Mouse (Mus musculus) small intestine, adult 2 months (tissue): ENCODE measurements at regions not wholly inside any gene's neighbourhood (a gene's known extent, or its start where the extent isn't known, plus 50 kb on each side); places are given as distances from the start of the nearest gene placed in this dataset.
"Not testable (repeated sequence)": the region's sequence is repeated elsewhere in the genome, so short reads cannot be mapped to it uniquely, and the experiment has no call there.

Experiments used
- CTCF ChIP-seq: fragments of 200-500 bp; IDR thresholded peaks from 2 replicates; pipeline ENCODE4 v1.5.1; 2012; ENCODE audit warnings: low read depth, mild to moderate bottlenecking, control low read depth, inconsistent platforms, low read length, moderate library complexity, mixed read lengths; ENCODE audit not compliant: insufficient replicate concordance, insufficient read length; ENCODE audit errors: extremely low read depth
- POLR2A ChIP-seq: fragments of 200-500 bp; IDR thresholded peaks from 2 replicates; pipeline ENCODE4 v1.6.1; 2012; ENCODE audit warnings: low read depth, mild to moderate bottlenecking, control low read depth, inconsistent platforms, low read length, moderate library complexity

DNA sequence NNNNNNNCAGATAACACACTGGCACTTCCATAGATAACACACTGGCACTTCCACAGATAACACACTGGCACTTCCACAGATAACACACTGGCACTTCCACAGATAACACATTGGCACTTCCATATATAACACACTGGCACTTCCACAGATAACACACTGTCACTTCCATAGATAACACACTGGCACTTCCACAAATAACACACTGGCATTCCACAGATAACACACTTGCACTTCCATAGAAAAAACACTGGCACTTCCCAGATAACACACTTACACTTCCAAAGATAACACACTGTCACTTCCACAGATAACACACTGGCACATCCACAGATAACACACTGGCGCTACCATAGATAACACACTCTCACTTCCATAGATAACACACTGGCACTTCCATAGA lies 105.7 kb upstream of the Afdn start:
- not testable (repeated sequence) for TF ChIP-seq CTCF, POLR2A
